Mouse (Mus musculus): ENCODE results near the gene Tmem150b. TPM values are rescaled to one million over a fixed set of nuclear protein-coding genes. Genes with fewer than 3 reads are reported as not detected.

The Tmem150b gene
- polyA plus RNA-seq, 1 experiment from 2014 or later, result 2.2 TPM

DNA sequence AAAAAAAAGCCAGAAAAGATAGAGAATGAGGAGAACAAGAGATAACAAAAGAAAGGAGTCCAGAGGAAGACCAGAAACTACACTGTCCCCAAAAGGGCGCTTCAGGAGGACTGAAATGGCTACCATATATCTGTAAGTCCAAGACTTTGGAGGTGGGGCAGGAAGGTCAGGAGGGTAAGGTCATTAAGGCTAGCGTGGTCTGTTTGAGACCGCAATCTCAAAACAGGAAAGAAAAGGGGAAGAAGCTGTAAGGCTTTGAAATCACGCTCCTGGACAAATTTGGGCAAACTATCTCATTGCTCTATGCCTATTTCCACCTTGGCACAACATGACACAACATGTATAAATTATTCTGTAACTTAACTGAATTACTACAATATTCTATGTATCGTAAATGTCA is 41.7 kb downstream of the Tmem150b start:
- WGBS, result 81% methylated on average over 5 of the region's 5 CpGs
- Histone ChIP-seq H3K9ac (ENCODE audit: low read length) (no peak overlapping the region), H3K9me3 (ENCODE audit: control insufficient read depth, low read length) (no peaks in the 10 kb centered on the region), H3K4me2 (replicated peaks; ENCODE audit: low read depth) (no peak overlapping the region), H3K4me1 (replicated peaks; ENCODE audit: control insufficient read depth, insufficient read depth) (peaks cover 5% of the 10 kb centered on the region), H3K36me3 (ENCODE audit: control insufficient read depth, insufficient read depth, low read length) (peaks cover 2% of the 10 kb centered on the region; the same call in 1 of the 2 replicates), H3K27me3 (ENCODE audit: control insufficient read depth, insufficient read depth, low read length) (no peaks in the 10 kb centered on the region), H3K4me3 (ENCODE audit: low read depth, low read length) (no peak overlapping the region), H3K27ac (replicated peaks) (no peak overlapping the region)
- ATAC-seq (ENCODE audit: low FRiP score, low TSS enrichment) (no peak), DNase-seq (ENCODE audit: low spot score) (no peak)
- TF ChIP-seq CTCF (IDR thresholded peaks at IDR 0.05; ENCODE audit: low read depth), result no peak
- TF ChIP-seq EP300 (optimal IDR thresholded peaks at IDR 0.05), result no peak

DNA sequence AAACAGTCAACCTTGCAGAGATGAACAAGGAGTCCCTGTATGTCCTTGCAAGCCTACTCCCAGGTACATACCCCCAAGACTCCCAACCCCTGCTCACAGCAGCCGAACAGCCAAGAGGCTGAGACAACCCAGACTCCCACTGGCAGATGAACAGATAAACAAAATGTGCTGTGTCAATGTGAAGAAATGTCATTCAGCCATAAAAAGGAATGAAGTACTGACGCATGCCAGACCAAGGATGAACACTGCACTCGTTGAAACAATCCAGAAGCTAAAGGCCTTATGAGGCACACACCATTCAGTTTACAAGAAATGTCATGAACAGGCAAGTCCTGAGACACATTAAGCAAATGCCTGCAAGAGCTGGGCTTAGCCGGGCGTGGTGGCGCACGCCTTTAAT is 49.8 kb downstream of the Tmem150b start:
- WGBS, result 56% methylated on average over 7 of the region's 7 CpGs
- no peaks in the 10 kb centered on the region for H3K4me1 ChIP-seq (replicated peaks; ENCODE audit: control insufficient read depth, insufficient read depth)
- no peak overlapping the region for H3K4me3 ChIP-seq (ENCODE audit: low read depth, low read length)
- no peak overlapping the region for H3K27ac ChIP-seq (replicated peaks)
- H3K36me3 ChIP-seq (ENCODE audit: control insufficient read depth, insufficient read depth, low read length), result peaks cover 8% of the 10 kb centered on the region; the same call in 1 of the 2 replicates
- H3K4me2 ChIP-seq (replicated peaks; ENCODE audit: low read depth), result no peak overlapping the region
- H3K9ac ChIP-seq (ENCODE audit: low read length), result no peak overlapping the region
- ATAC-seq (ENCODE audit: low FRiP score, low TSS enrichment) (peak; percentile 68; the same call in 1 of the 2 replicates), DNase-seq (ENCODE audit: low spot score) (no peak)
- no peaks in the 10 kb centered on the region for H3K9me3 ChIP-seq (ENCODE audit: control insufficient read depth, low read length)
- H3K27me3 ChIP-seq (ENCODE audit: control insufficient read depth, insufficient read depth, low read length), result no peaks in the 10 kb centered on the region
- TF ChIP-seq EP300 (optimal IDR thresholded peaks at IDR 0.05) (peak; percentile 35), CTCF (IDR thresholded peaks at IDR 0.05; ENCODE audit: low read depth) (no peak)

DNA sequence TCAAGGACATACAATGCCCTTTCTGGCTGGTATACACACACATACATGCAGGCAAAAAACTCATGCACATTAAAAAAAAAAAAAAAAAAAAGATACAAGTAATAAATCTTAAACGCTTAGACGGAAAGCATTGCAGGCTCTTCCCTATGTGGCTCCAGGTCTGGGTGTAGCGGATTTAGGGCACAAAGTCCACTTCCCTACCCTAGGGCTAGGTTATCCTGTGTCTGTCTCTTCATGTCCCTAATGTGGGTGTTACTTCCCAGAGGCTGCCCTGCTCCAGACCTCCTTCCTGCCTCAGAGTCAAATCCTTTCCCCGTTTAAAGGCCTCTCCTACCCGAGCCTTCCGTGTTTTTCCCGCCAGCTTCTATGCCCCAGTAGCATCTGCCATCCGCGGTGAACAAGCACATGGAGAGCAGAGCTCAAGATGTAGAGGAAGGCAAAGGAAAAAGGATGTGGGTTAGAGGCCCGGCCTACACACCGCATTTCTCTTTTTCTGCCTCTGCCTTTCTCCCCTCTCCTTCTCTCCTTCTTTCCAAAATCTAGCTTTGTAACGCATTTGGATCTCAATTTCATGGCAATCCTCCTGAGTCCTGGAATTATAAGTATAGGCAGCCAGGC is 50.8 kb downstream of the Tmem150b start:
- DNase-seq (ENCODE audit: low spot score) (no peak), ATAC-seq (ENCODE audit: low FRiP score, low TSS enrichment) (no peak)
- TF ChIP-seq EP300 (optimal IDR thresholded peaks at IDR 0.05), result no peak
- TF ChIP-seq CTCF (IDR thresholded peaks at IDR 0.05; ENCODE audit: low read depth), result no peak
- WGBS, result 84% methylated on average over 12 of the region's 12 CpGs
- H3K9ac ChIP-seq (ENCODE audit: low read length), result no peak overlapping the region
- H3K4me3 ChIP-seq (ENCODE audit: low read depth, low read length), result no peak overlapping the region
- no peak overlapping the region for H3K4me2 ChIP-seq (replicated peaks; ENCODE audit: low read depth)
- no peaks in the 10 kb centered on the region for H3K27me3 ChIP-seq (ENCODE audit: control insufficient read depth, insufficient read depth, low read length)
- H3K4me1 ChIP-seq (replicated peaks; ENCODE audit: control insufficient read depth, insufficient read depth), result no peaks in the 10 kb centered on the region
- peaks cover 8% of the 10 kb centered on the region; the same call in 1 of the 2 replicates for H3K36me3 ChIP-seq (ENCODE audit: control insufficient read depth, insufficient read depth, low read length)
- no peak overlapping the region for H3K27ac ChIP-seq (replicated peaks)
- no peaks in the 10 kb centered on the region for H3K9me3 ChIP-seq (ENCODE audit: control insufficient read depth, low read length)

DNA sequence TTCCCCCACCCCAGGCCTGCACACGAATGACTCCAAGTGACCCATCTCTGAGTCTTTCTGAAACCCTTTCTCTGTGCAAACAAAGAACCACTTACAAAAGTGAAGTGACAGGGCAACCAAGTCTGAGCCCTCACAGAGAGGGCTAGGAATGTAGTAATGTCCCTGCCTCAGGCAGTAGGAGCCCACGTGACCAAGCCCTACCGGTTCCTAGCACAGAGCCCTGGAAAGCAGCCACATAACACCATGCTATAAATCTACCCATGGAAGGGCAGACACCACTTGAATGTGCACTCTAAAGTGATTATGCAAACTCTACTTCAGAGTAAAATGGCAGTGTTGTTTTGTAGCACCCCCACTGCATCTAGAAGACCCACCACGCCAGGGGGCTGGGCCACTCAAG is 53.1 kb downstream of the Tmem150b start:
- no peak overlapping the region for H3K4me2 ChIP-seq (replicated peaks; ENCODE audit: low read depth)
- H3K4me3 ChIP-seq (ENCODE audit: low read depth, low read length), result no peak overlapping the region
- no peaks in the 10 kb centered on the region for H3K9me3 ChIP-seq (ENCODE audit: control insufficient read depth, low read length)
- no peak overlapping the region; the same call in 1 of the 2 replicates for H3K9ac ChIP-seq (ENCODE audit: low read length)
- 0 out of 2 replicates have a peak overlapping the region, but pooled peaks have one; percentile 18 for H3K27ac ChIP-seq (replicated peaks)
- WGBS, result 59% methylated on average over 4 of the region's 4 CpGs
- no peak for DNase-seq (ENCODE audit: low spot score)
- ATAC-seq (ENCODE audit: low FRiP score, low TSS enrichment), result peak; percentile 59; the same call in 1 of the 2 replicates
- no peaks in the 10 kb centered on the region for H3K4me1 ChIP-seq (replicated peaks; ENCODE audit: control insufficient read depth, insufficient read depth)
- H3K27me3 ChIP-seq (ENCODE audit: control insufficient read depth, insufficient read depth, low read length), result no peaks in the 10 kb centered on the region
- no peak for TF ChIP-seq CTCF (IDR thresholded peaks at IDR 0.05; ENCODE audit: low read depth)
- no peak for TF ChIP-seq EP300 (optimal IDR thresholded peaks at IDR 0.05)
- H3K36me3 ChIP-seq (ENCODE audit: control insufficient read depth, insufficient read depth, low read length), result peaks cover 7% of the 10 kb centered on the region

DNA sequence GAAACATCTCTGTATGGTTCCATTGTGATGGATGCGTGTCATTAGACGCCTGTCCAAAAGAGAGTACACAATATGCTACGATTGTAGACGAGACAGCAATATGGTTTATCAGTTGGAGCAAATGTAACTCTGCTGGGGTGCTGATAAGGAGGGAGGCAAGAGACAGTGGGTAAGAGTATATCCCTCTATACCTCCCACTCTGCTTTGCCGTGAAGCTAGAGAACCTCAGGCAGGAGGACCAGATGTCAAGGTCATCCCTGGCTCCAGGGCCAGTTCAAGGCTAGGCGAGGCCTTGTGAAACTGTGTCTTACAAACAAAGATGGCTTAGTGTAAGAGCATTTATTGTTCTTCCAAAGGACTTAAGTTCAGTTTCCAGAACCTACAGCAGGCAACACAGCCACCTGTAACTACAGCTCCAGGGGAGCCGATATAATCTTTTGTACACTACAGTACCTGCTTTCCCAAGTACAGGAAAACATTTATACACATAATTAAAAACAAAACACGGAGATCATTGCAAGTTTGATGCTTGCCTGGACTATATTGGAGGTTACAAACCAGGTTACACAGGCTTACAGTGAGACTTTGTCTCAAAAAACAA is 54.3 kb downstream of the Tmem150b start:
- no peak overlapping the region for H3K27ac ChIP-seq (replicated peaks)
- no peak overlapping the region for H3K4me2 ChIP-seq (replicated peaks; ENCODE audit: low read depth)
- H3K27me3 ChIP-seq (ENCODE audit: control insufficient read depth, insufficient read depth, low read length), result no peaks in the 10 kb centered on the region
- DNase-seq (ENCODE audit: low spot score), result no peak
- H3K9me3 ChIP-seq (ENCODE audit: control insufficient read depth, low read length), result no peaks in the 10 kb centered on the region
- no peak for ATAC-seq (ENCODE audit: low FRiP score, low TSS enrichment)
- H3K36me3 ChIP-seq (ENCODE audit: control insufficient read depth, insufficient read depth, low read length), result peaks cover 7% of the 10 kb centered on the region
- no peak overlapping the region for H3K4me3 ChIP-seq (ENCODE audit: low read depth, low read length)
- TF ChIP-seq EP300 (optimal IDR thresholded peaks at IDR 0.05) (no peak), CTCF (IDR thresholded peaks at IDR 0.05; ENCODE audit: low read depth) (no peak)
- no peaks in the 10 kb centered on the region for H3K4me1 ChIP-seq (replicated peaks; ENCODE audit: control insufficient read depth, insufficient read depth)
- H3K9ac ChIP-seq (ENCODE audit: low read length), result no peak overlapping the region
- 88% methylated on average over 8 of the region's 8 CpGs for WGBS

DNA sequence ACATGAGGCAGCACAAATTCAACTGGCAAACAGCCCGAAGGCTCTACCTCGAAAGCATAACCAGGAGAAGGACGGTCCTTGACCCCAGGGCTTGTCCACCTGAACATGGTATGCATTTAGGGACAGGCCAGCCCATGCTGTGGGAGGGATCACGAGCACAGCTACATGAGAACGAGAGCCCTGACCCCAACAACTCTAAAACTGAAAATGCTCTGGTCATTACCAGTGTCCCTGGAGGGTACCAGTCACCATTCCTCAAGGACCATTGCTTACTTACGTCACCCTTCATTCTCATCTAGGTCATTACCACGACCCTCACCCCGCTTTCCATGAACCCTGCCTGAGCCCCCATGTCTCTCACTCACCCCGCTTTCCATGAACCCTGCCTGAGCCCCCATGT is 55.9 kb downstream of the Tmem150b start:
- TF ChIP-seq CTCF (IDR thresholded peaks at IDR 0.05; ENCODE audit: low read depth) (no peak), EP300 (optimal IDR thresholded peaks at IDR 0.05) (no peak)
- WGBS, result 95% methylated on average over 9 of the region's 9 CpGs
- DNase-seq (ENCODE audit: low spot score), result no peak
- Histone ChIP-seq H3K27ac (replicated peaks) (no peak overlapping the region), H3K4me2 (replicated peaks; ENCODE audit: low read depth) (no peak overlapping the region), H3K4me1 (replicated peaks; ENCODE audit: control insufficient read depth, insufficient read depth) (no peaks in the 10 kb centered on the region), H3K27me3 (ENCODE audit: control insufficient read depth, insufficient read depth, low read length) (no peaks in the 10 kb centered on the region), H3K9ac (ENCODE audit: low read length) (no peak overlapping the region), H3K36me3 (ENCODE audit: control insufficient read depth, insufficient read depth, low read length) (peaks cover 10% of the 10 kb centered on the region), H3K4me3 (ENCODE audit: low read depth, low read length) (no peak overlapping the region), H3K9me3 (ENCODE audit: control insufficient read depth, low read length) (no peaks in the 10 kb centered on the region)
- no peak for ATAC-seq (ENCODE audit: low FRiP score, low TSS enrichment)
